In genomic region chr4:134300316-134300715, GRCm38 (mm10) we compare ENCODE assay signal across 14 mouse cellular contexts. TPM values are rescaled to one million over a fixed set of nuclear protein-coding genes. Genes with fewer than 3 reads are reported as not detected.
DNase-seq lines count a peak whose midpoint lies in the region; ATAC-seq lines count a peak whose summit lies in the region.
"Had no signal": no experiment of that assay in that cellular context is flagged by ENCODE, and none has a peak within 500 bp of the region (broad histone marks: within the 10 kb centered on the region; RNA-seq: fewer than 3 reads in every experiment).

No protein-coding gene starts in this region.

- H3K9me3 ChIP-seq in megakaryocyte, embryonic 14.5 days, result peaks cover 3% of the 10 kb centered on the region; the same call in 1 of the 2 replicates
- no peaks in the 10 kb centered on the region for H3K9me3 ChIP-seq in heart, embryonic 15.5 days (replicated peaks)
- H3K9me3 ChIP-seq in liver, embryonic 12.5 days (replicated peaks), result 0 out of 2 replicates have a peak, but pooled peaks cover 4% of the 10 kb centered on the region
- H3K9me3 ChIP-seq: forebrain, embryonic 12.5 days had no signal

- H3K27ac ChIP-seq in heart, embryonic 15.5 days, result peak overlapping the region; percentile 92
- no peak overlapping the region for H3K27ac ChIP-seq in liver, embryonic 12.5 days
- H3K27ac ChIP-seq: forebrain, embryonic 12.5 days had no signal

- 51% methylated on average over 9 of the region's 9 CpGs for WGBS in heart, embryonic 15.5 days
- WGBS in liver, embryonic 12.5 days (ENCODE audit: insufficient replicate concordance), result 45% methylated on average over 9 of the region's 9 CpGs

- H3K4me3 ChIP-seq in megakaryocyte, embryonic 14.5 days (replicated peaks), result peak overlapping the region; percentile 85
- H3K4me3 ChIP-seq in heart, embryonic 15.5 days, result no peak overlapping the region
- H3K4me3 ChIP-seq in liver, embryonic 12.5 days, result no peak overlapping the region
- H3K4me3 ChIP-seq: forebrain, embryonic 12.5 days had no signal

- H3K27me3 ChIP-seq in megakaryocyte, embryonic 14.5 days (replicated peaks), result peaks cover 2% of the 10 kb centered on the region
- H3K27me3 ChIP-seq in heart, embryonic 15.5 days, result no peaks in the 10 kb centered on the region
- H3K27me3 ChIP-seq in liver, embryonic 12.5 days (replicated peaks), result peaks cover 24% of the 10 kb centered on the region
- H3K27me3 ChIP-seq: Patski had no signal

- no peak for ATAC-seq in megakaryocyte, adult 5-6 weeks (ENCODE audit: poor library complexity, severe bottlenecking)
- ATAC-seq in heart, embryonic 15.5 days (replicated peaks; ENCODE audit: insufficient number of reproducible peaks, insufficient read depth, low FRiP score, low read depth), result peak; percentile 59; the same call in 1 of the 2 replicates
- ATAC-seq in monocyte, adult 5-6 weeks (replicated peaks; ENCODE audit: insufficient number of reproducible peaks, low FRiP score, low TSS enrichment, poor library complexity, severe bottlenecking), result peak; percentile 47; the same call in 1 of the 2 replicates
- ATAC-seq in liver, embryonic 12.5 days, result no peak
- ATAC-seq: Patski had no signal

- H3K4me2 ChIP-seq in heart, embryonic 15.5 days, result peak overlapping the region; percentile 42
- H3K4me2 ChIP-seq in liver, embryonic 12.5 days, result no peak overlapping the region
- H3K4me2 ChIP-seq: forebrain, embryonic 12.5 days had no signal

- DNase-seq in frontal cortex, postnatal 25 days (ENCODE audit: low spot score in 2 of 2), result peak; percentile 22 to 24
- no peak for DNase-seq in kidney, postnatal 25 days
- DNase-seq in thymus, postnatal 25 days, result no peak
- DNase-seq: cerebellum, adult 8-10 months; retina, postnatal 1 day had no signal

- peaks cover 30% of the 10 kb centered on the region for H3K4me1 ChIP-seq in megakaryocyte, embryonic 14.5 days
- H3K4me1 ChIP-seq in heart, embryonic 15.5 days (replicated peaks), result peaks cover 39% of the 10 kb centered on the region
- H3K4me1 ChIP-seq in liver, embryonic 12.5 days, result no peaks in the 10 kb centered on the region
- H3K4me1 ChIP-seq: forebrain, embryonic 12.5 days had no signal

- H3K36me3 ChIP-seq in megakaryocyte, embryonic 14.5 days (replicated peaks; ENCODE audit: low read length), result no peaks in the 10 kb centered on the region
- no peaks in the 10 kb centered on the region for H3K36me3 ChIP-seq in heart, embryonic 15.5 days
- no peaks in the 10 kb centered on the region for H3K36me3 ChIP-seq in liver, embryonic 12.5 days
- H3K36me3 ChIP-seq: forebrain, embryonic 12.5 days had no signal

- H3K9ac ChIP-seq in heart, embryonic 15.5 days, result no peak overlapping the region
- H3K9ac ChIP-seq in liver, embryonic 12.5 days, result no peak overlapping the region
- H3K9ac ChIP-seq: forebrain, embryonic 12.5 days had no signal

RNA-seq across cellular contexts. Expression of gene Pdik1l, which starts 12.6 kb away (rescaled TPM):
- polyA plus RNA-seq in megakaryocyte, embryonic 14.5 days (2012; ENCODE audit: insufficient read depth, low replicate concordance), result 0.20 TPM in 1 of 2 replicates, not detected in the other
- total RNA-seq in megakaryocyte, adult 5-6 weeks (2015), result 21.2 and 21.5 TPM in 2 replicates
- 39.0 and 40.7 TPM in 2 replicates for total RNA-seq in megakaryocyte, adult 5-6 weeks (2017)
- polyA plus RNA-seq in heart, embryonic 15.5 days (2015; fragmentation: Nextera tagmentation; extraction: Ambion mirVana), result 11.3 and 14.3 TPM in 2 replicates
- 14.7 to 25.2 TPM (median 21.5 TPM) in 3 replicates for total RNA-seq in monocyte, adult 5-6 weeks (2017)
- 14.9 and 16.4 TPM in 2 replicates for polyA plus RNA-seq in liver, embryonic 12.5 days (2016; fragmentation: Nextera tagmentation; extraction: Ambion mirVana)

RNA-seq across cellular contexts. Expression of gene Trim63, which starts 14.6 kb away (rescaled TPM):
- polyA plus RNA-seq in megakaryocyte, embryonic 14.5 days (2012; ENCODE audit: insufficient read depth, low replicate concordance), result not detected in 2 replicates
- total RNA-seq in megakaryocyte, adult 5-6 weeks (2015), result not detected in 2 replicates
- not detected in 2 replicates for total RNA-seq in megakaryocyte, adult 5-6 weeks (2017)
- polyA plus RNA-seq in heart, embryonic 15.5 days (2015; fragmentation: Nextera tagmentation; extraction: Ambion mirVana), result 137 and 156 TPM in 2 replicates
- total RNA-seq in monocyte, adult 5-6 weeks (2017), result not detected in 3 replicates
- 0.20 and 0.23 TPM in 2 replicates for polyA plus RNA-seq in liver, embryonic 12.5 days (2016; fragmentation: Nextera tagmentation; extraction: Ambion mirVana)
- total RNA-seq: megakaryocyte-erythroid progenitor cell, adult 5-6 weeks had no signal

RNA-seq across cellular contexts. Expression of gene Slc30a2, which starts 42.7 kb away (rescaled TPM):
- 1.1 TPM in 1 of 2 replicates, not detected in the other for polyA plus RNA-seq in megakaryocyte, embryonic 14.5 days (2012; ENCODE audit: insufficient read depth, low replicate concordance)
- total RNA-seq in megakaryocyte, adult 5-6 weeks (2015), result 0.11 and 0.18 TPM in 2 replicates
- 0.22 TPM in 1 of 2 replicates, not detected in the other for total RNA-seq in megakaryocyte, adult 5-6 weeks (2017)
- polyA plus RNA-seq in heart, embryonic 15.5 days (2015; fragmentation: Nextera tagmentation; extraction: Ambion mirVana), result 0.18 and 0.21 TPM in 2 replicates
- total RNA-seq in monocyte, adult 5-6 weeks (2017), result not detected in 3 replicates
- not detected in 2 replicates for polyA plus RNA-seq in liver, embryonic 12.5 days (2016; fragmentation: Nextera tagmentation; extraction: Ambion mirVana)
- total RNA-seq: megakaryocyte-erythroid progenitor cell, adult 5-6 weeks had no signal
- polyA plus RNA-seq: forebrain, embryonic 12.5 days; Patski had no signal

RNA-seq across cellular contexts. Expression of gene Grrp1, which starts 46.4 kb away (rescaled TPM):
- polyA plus RNA-seq in megakaryocyte, embryonic 14.5 days (2012; ENCODE audit: insufficient read depth, low replicate concordance), result not detected in 2 replicates
- not detected in 2 replicates for total RNA-seq in megakaryocyte, adult 5-6 weeks (2015)
- not detected in 2 replicates for total RNA-seq in megakaryocyte, adult 5-6 weeks (2017)
- polyA plus RNA-seq in heart, embryonic 15.5 days (2015; fragmentation: Nextera tagmentation; extraction: Ambion mirVana), result 5.0 and 5.1 TPM in 2 replicates
- total RNA-seq in monocyte, adult 5-6 weeks (2017), result not detected in 3 replicates
- polyA plus RNA-seq in liver, embryonic 12.5 days (2016; fragmentation: Nextera tagmentation; extraction: Ambion mirVana), result 1.5 and 1.8 TPM in 2 replicates
- polyA plus RNA-seq: Patski had no signal

RNA-seq across cellular contexts. Expression of gene Gm30191, which starts 53.6 kb away (rescaled TPM):
- polyA plus RNA-seq in megakaryocyte, embryonic 14.5 days (2012; ENCODE audit: insufficient read depth, low replicate concordance), result not detected in 2 replicates
- total RNA-seq in megakaryocyte, adult 5-6 weeks (2015), result not detected in 2 replicates
- total RNA-seq in megakaryocyte, adult 5-6 weeks (2017), result not detected in 2 replicates
- polyA plus RNA-seq in heart, embryonic 15.5 days (2015; fragmentation: Nextera tagmentation; extraction: Ambion mirVana), result not detected in 2 replicates
- not detected in 3 replicates for total RNA-seq in monocyte, adult 5-6 weeks (2017)
- polyA plus RNA-seq in liver, embryonic 12.5 days (2016; fragmentation: Nextera tagmentation; extraction: Ambion mirVana), result not detected in 2 replicates
- total RNA-seq: megakaryocyte-erythroid progenitor cell, adult 5-6 weeks had no signal
- polyA plus RNA-seq: forebrain, embryonic 12.5 days; large intestine, adult 2 months; Patski had no signal

Comparison
In these comparisons a context has a peak if more than half of its experiments do, and no peak if none do; other contexts are left out.
1. ATAC-seq: peak in heart, embryonic 15.5 days (single experiment) and monocyte, adult 5-6 weeks (single experiment); none in megakaryocyte, adult 5-6 weeks (single experiment) and liver, embryonic 12.5 days (single experiment).
2. DNase-seq: peak in frontal cortex, postnatal 25 days (2 of 2); none in kidney, postnatal 25 days (0 of 2) and thymus, postnatal 25 days (single experiment).
3. RNA of gene Pdik1l, which starts 12.6 kb away (polyA plus RNA-seq): 14.9 to 16.4 TPM in liver, embryonic 12.5 days and 11.3 to 14.3 TPM in heart, embryonic 15.5 days; 0.20 TPM in megakaryocyte, embryonic 14.5 days; every median in the first group is over 10 times any median in the second.
4. RNA of gene Trim63, which starts 14.6 kb away (polyA plus RNA-seq): 137 to 156 TPM in heart, embryonic 15.5 days; 0.20 to 0.23 TPM in liver, embryonic 12.5 days and not detected in megakaryocyte, embryonic 14.5 days; every median in the first group is over 10 times any median in the second.